Mouse (Mus musculus): ENCODE measurements at regions not wholly inside any gene's neighbourhood (a gene's known extent, or its start where the extent isn't known, plus 50 kb on each side); places are given as distances from the start of the nearest gene placed in this dataset.

- TF ChIP-seq CTCF (IDR thresholded peaks at IDR 0.05; ENCODE audit: low read depth, low read length) (no peak), POLR2A (IDR thresholded peaks at IDR 0.05; ENCODE audit: insufficient read depth, low read length) (no peak), EP300 (IDR thresholded peaks at IDR 0.05; ENCODE audit: insufficient read depth, low read depth, low read length) (no peak)
Measured at GRCm38 (mm10) chr10:125028347-125028746, 360.9 kb downstream of the Slc16a7 start.
